Mouse (Mus musculus): ENCODE results near the gene Nemp1. TPM values are rescaled to one million over a fixed set of nuclear protein-coding genes. Genes with fewer than 3 reads are reported as not detected.

Nemp1 gene
- polyA plus RNA-seq, 1 experiment = 3.6 TPM

DNA sequence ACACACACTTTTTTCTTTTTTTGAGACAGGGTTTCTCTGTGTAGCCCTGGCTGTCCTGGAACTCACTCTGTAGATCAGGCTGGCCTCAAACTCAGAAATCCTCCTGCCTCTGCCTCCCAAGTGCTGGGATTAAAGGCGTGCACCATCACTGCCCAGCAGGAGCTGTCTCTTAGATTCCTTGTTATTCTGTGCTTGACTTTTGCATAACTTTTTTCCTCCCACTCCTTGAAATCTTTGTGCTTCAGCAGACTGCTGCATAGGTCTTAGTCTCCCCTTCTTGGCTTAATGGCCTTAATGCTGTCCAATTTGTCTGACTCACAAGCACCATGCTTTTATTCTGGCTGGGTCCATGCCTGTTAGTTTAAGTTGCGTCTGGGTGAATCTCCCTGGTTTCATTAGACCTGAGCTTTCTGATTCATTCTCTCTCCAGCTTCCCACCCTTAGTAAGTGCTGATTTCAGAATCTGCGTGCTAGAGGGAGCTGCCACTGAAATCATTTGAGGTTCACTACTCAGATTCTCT, 42.2 kb downstream of the Nemp1 start:
- Histone ChIP-seq H3K4me3 (replicated peaks; ENCODE audit: extremely low read depth, low read depth, low read length) (no peak overlapping the region), H3K4me1 (ENCODE audit: control insufficient read depth, insufficient read depth, low read length) (no peaks in the 10 kb centered on the region)
- no peak for TF ChIP-seq CTCF (IDR thresholded peaks at IDR 0.05; ENCODE audit: insufficient read depth, low read length)
- no peak for TF ChIP-seq POLR2A (IDR thresholded peaks at IDR 0.05; ENCODE audit: borderline replicate concordance, extremely low read depth, low read depth, low read length)
- WGBS = 81% methylated on average over 3 of the region's 3 CpGs
- DNase-seq = no peak

DNA sequence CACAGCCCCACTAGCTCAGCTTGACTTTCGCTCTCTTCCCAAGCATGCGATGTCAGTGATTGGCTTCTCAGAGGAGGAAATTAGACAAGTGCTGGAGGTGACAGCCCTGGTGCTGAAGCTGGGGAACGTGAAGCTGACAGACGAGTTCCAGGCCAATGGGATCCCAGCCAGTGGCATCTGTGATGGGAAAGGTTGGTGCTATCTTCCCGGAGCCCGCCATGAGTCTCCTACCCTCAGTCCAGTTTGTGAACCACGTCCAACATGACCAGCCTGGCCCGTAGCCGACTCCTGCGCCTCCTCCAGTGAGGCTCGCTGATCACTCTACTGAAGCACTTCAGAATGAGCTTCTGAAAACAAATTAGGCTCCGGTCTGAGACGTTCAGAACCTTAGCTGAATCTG, 43.6 kb downstream of the Nemp1 start:
- 73% methylated on average over 13 of the region's 13 CpGs for WGBS
- Histone ChIP-seq H3K4me1 (ENCODE audit: control insufficient read depth, insufficient read depth, low read length) (no peaks in the 10 kb centered on the region), H3K4me3 (replicated peaks; ENCODE audit: extremely low read depth, low read depth, low read length) (no peak overlapping the region)
- no peak for DNase-seq
- TF ChIP-seq POLR2A (IDR thresholded peaks at IDR 0.05; ENCODE audit: borderline replicate concordance, extremely low read depth, low read depth, low read length) = no peak
- no peak for TF ChIP-seq CTCF (IDR thresholded peaks at IDR 0.05; ENCODE audit: insufficient read depth, low read length)

DNA sequence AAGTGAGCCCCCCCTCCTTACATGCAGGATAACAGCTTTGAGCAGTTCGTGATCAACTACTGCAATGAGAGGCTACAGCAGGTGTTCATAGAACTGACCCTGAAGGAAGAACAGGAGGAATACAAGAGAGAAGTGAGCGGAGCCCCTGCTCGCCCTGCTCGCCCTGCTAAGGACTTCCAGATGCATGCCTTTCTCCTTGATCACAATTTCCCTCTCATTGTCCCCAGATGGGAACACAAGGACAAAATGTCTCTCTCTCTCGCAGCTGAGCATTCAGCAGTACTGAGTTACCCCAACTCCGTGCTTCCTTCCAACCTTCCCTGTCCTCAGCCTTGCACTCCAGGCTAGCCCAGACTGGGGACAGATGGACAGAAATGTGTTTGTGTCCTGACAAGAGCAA, 46.0 kb downstream of the Nemp1 start:
- DNase-seq = no peak
- no peak for TF ChIP-seq POLR2A (IDR thresholded peaks at IDR 0.05; ENCODE audit: borderline replicate concordance, extremely low read depth, low read depth, low read length)
- 73% methylated on average over 6 of the region's 6 CpGs for WGBS
- Histone ChIP-seq H3K4me1 (ENCODE audit: control insufficient read depth, insufficient read depth, low read length) (no peaks in the 10 kb centered on the region), H3K4me3 (replicated peaks; ENCODE audit: extremely low read depth, low read depth, low read length) (no peak overlapping the region)

DNA sequence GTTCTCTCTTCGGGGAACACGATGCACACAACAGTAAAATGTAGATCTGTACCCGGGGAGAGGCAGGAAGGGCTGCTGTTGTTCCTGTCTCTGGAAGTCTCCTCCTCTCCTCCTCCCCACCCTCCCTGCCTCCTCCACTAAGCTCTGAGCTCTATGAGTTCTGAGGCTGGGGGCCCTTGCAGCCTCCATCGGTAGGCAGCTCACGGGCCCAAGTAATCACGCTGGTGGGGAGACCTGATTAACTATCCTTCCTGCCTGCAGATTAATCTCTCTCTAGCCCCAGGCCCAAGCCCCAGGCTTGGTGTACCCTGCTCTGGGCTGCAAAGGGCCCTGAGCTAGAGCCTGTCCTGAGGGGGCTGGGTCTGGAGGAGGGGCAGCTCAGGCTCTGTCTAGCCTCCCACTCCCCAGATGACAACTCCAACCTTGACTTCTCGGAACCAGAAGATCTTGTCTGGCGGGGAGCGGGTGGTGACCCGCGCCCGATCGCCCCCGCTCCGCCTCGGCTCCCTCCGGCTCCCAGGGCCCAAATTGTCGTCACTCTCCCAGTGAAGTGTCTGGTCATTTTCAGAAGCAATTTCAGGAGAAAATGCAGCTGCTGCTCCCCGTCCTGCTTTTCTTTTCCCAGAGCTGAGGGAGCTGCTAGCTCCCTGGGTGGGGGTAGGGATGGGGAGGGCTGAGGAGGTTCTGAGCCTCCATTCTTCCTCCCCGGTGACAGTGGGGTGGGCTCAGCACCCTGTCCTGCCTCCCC, 55.1 kb downstream of the Nemp1 start:
- no peak for DNase-seq
- 33% methylated on average over 20 of the region's 20 CpGs for WGBS
- Histone ChIP-seq H3K4me1 (ENCODE audit: control insufficient read depth, insufficient read depth, low read length) (no peaks in the 10 kb centered on the region), H3K4me3 (replicated peaks; ENCODE audit: extremely low read depth, low read depth, low read length) (no peak overlapping the region)
- TF ChIP-seq POLR2A (IDR thresholded peaks at IDR 0.05; ENCODE audit: borderline replicate concordance, extremely low read depth, low read depth, low read length) (no peak), CTCF (IDR thresholded peaks at IDR 0.05; ENCODE audit: insufficient read depth, low read length) (no peak)

DNA sequence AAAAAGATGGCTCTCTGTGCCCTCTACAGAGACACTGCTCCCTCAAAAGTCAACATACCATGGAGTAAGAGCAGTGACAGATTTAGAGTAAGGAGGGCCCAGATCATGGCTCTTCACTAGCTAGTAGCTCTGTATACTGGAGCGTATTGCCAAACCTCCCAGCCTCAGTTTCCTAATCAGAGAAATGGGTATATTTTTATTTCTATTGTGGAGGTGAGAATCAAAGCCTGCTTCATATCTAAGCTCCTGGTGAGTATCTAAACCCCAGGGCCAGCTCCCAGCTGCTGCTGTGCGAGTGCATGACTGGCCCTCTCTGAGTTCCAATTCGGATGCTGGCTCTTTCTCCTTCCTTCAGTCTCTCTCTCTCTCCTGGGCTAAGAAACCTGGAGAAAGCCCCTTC, 57.5 kb downstream of the Nemp1 start, which contains the start of gene Tac2:
Tac2 (plus strand) TSS at position 301 of the 400 bp plus-strand sequence.
- no peak for DNase-seq
- Histone ChIP-seq H3K4me3 (replicated peaks; ENCODE audit: extremely low read depth, low read depth, low read length) (no peak within 1 kb of the TSS), H3K4me1 (ENCODE audit: control insufficient read depth, insufficient read depth, low read length) (no peaks in the 10 kb centered on the region)
- WGBS = 78% methylated on average over 3 of the region's 3 CpGs
- TF ChIP-seq POLR2A (IDR thresholded peaks at IDR 0.05; ENCODE audit: borderline replicate concordance, extremely low read depth, low read depth, low read length) = no peak
- TF ChIP-seq CTCF (IDR thresholded peaks at IDR 0.05; ENCODE audit: insufficient read depth, low read length) = no peak

- 73% methylated on average over 4 of the region's 4 CpGs for WGBS
- no peaks in the 10 kb centered on the region for H3K4me1 ChIP-seq (ENCODE audit: control insufficient read depth, insufficient read depth, low read length)
- TF ChIP-seq POLR2A (IDR thresholded peaks at IDR 0.05; ENCODE audit: borderline replicate concordance, extremely low read depth, low read depth, low read length) (no peak), CTCF (IDR thresholded peaks at IDR 0.05; ENCODE audit: insufficient read depth, low read length) (no peak)
- no peak overlapping the region for H3K4me3 ChIP-seq (replicated peaks; ENCODE audit: extremely low read depth, low read depth, low read length)
- DNase-seq = no peak
These were observed 58.4 kb downstream of the Nemp1 start for GRCm38 (mm10) chr10:127725136-127725535.

GRCm38 (mm10) chr10:127728437-127728836, 61.7 kb downstream of the Nemp1 start:
- H3K4me3 ChIP-seq (replicated peaks; ENCODE audit: extremely low read depth, low read depth, low read length) = no peak overlapping the region
- H3K4me1 ChIP-seq (ENCODE audit: control insufficient read depth, insufficient read depth, low read length) = no peaks in the 10 kb centered on the region
- no peak for TF ChIP-seq POLR2A (IDR thresholded peaks at IDR 0.05; ENCODE audit: borderline replicate concordance, extremely low read depth, low read depth, low read length)
- no peak for TF ChIP-seq CTCF (IDR thresholded peaks at IDR 0.05; ENCODE audit: insufficient read depth, low read length)
- 73% methylated on average over 8 of the region's 8 CpGs for WGBS
- DNase-seq = no peak

GRCm38 (mm10) chr10:127730285-127730932, 63.7 kb downstream of the Nemp1 start:
- 63% methylated on average over 11 of the region's 11 CpGs for WGBS
- Histone ChIP-seq H3K4me1 (ENCODE audit: control insufficient read depth, insufficient read depth, low read length) (no peaks in the 10 kb centered on the region), H3K4me3 (replicated peaks; ENCODE audit: extremely low read depth, low read depth, low read length) (no peak overlapping the region)
- TF ChIP-seq CTCF (IDR thresholded peaks at IDR 0.05; ENCODE audit: insufficient read depth, low read length) (no peak), POLR2A (IDR thresholded peaks at IDR 0.05; ENCODE audit: borderline replicate concordance, extremely low read depth, low read depth, low read length) (no peak)
- no peak for DNase-seq

- no peak overlapping the region for H3K4me3 ChIP-seq (replicated peaks; ENCODE audit: extremely low read depth, low read depth, low read length)
- no peaks in the 10 kb centered on the region for H3K4me1 ChIP-seq (ENCODE audit: control insufficient read depth, insufficient read depth, low read length)
- TF ChIP-seq CTCF (IDR thresholded peaks at IDR 0.05; ENCODE audit: insufficient read depth, low read length) (no peak), POLR2A (IDR thresholded peaks at IDR 0.05; ENCODE audit: borderline replicate concordance, extremely low read depth, low read depth, low read length) (no peak)
- 56% methylated on average over 9 of the region's 9 CpGs for WGBS
- DNase-seq = no peak
These were observed 64.2 kb downstream of the Nemp1 start for GRCm38 (mm10) chr10:127730933-127731310.

DNA sequence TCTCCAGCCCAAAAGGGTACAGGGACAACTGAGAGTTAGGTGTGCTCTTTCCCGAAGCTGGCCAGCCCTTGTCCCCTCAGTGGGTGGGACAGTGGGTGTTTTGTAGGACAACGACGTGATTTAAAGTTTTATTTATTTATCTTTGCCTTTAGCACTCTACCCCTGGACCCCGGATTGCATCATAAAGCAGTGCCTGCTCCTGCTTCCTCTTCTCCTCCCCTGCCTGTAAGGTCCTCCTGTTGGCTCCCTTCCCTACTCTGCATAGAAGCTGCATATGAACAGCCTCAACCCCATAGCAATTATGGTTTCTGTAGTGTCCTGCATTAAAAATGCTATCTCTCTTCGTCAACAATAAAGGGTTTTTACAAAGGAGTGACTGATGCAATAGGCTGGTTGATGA, 64.7 kb downstream of the Nemp1 start:
- Histone ChIP-seq H3K4me1 (ENCODE audit: control insufficient read depth, insufficient read depth, low read length) (peaks cover under 1% of the 10 kb centered on the region; the same call in 1 of the 2 replicates), H3K4me3 (replicated peaks; ENCODE audit: extremely low read depth, low read depth, low read length) (no peak overlapping the region)
- no peak for TF ChIP-seq CTCF (IDR thresholded peaks at IDR 0.05; ENCODE audit: insufficient read depth, low read length)
- TF ChIP-seq POLR2A (IDR thresholded peaks at IDR 0.05; ENCODE audit: borderline replicate concordance, extremely low read depth, low read depth, low read length) = no peak
- no peak for DNase-seq
- WGBS = 24% methylated on average over 5 of the region's 5 CpGs

Measured in lung, adult 2 months (tissue).